Mouse (Mus musculus) ES-E14 (cell line): Measurements from ENCODE around the gene Nat8f5. TPM values are rescaled to one million over a fixed set of nuclear protein-coding genes. Genes with fewer than 3 reads are reported as not detected.
"Not testable (repeated sequence)": the region's sequence is repeated elsewhere in the genome, so short reads cannot be mapped to it uniquely, and the experiment has no call there.

Experiments used
- DNase-seq: peaks from one replicate; pipeline ENCODE4 v3.0.0-alpha.2; 2013; ENCODE audit warnings: low read depth, low spot score
- H3K27ac ChIP-seq: 2 replicates; pipeline ENCODE4 v1.5.1; 2012; ENCODE audit warnings: low read depth, mild to moderate bottlenecking, low read length, moderate library complexity, mixed read lengths; ENCODE audit not compliant: poor library complexity, insufficient read depth, severe bottlenecking
- H3K36me3 ChIP-seq: 2 replicates; pipeline ENCODE4 v1.6.1; 2012; ENCODE audit warnings: mild to moderate bottlenecking, low read length, moderate library complexity, mixed read lengths; ENCODE audit not compliant: control insufficient read depth, poor library complexity, insufficient read depth, severe bottlenecking
- H3K4me1 ChIP-seq, 2 experiments: fragments of 150-350 bp in 1 of 2; sonication (generic) in 1 of 2; 2 replicates each; pipeline ENCODE4 v1.6.1; 2012; ENCODE audit warnings: low read length in 2 of 2, mild to moderate bottlenecking in 1 of 2, mixed read lengths in 1 of 2; ENCODE audit not compliant: control insufficient read depth in 2 of 2, insufficient read depth in 2 of 2, poor library complexity in 1 of 2
- H3K4me3 ChIP-seq, 2 experiments: fragments of 150-350 bp in 1 of 2; sonication (generic) in 1 of 2; 2 replicates each; pipeline ENCODE4 v1.5.1; 2012; ENCODE audit warnings: low read length in 2 of 2, low read depth in 1 of 2, mild to moderate bottlenecking in 1 of 2, mixed read lengths in 1 of 2; ENCODE audit not compliant: insufficient read depth in 1 of 2, poor library complexity in 1 of 2, severe bottlenecking in 1 of 2
- H3K9ac ChIP-seq: 2 replicates; pipeline ENCODE4 v1.6.1; 2012; ENCODE audit warnings: low read depth, mild to moderate bottlenecking, low read length, mixed read lengths; ENCODE audit not compliant: poor library complexity, insufficient read depth, severe bottlenecking
- H3K9me3 ChIP-seq: fragments of 150-350 bp; sonication (generic); 2 replicates; pipeline ENCODE4 v1.6.1; 2012; ENCODE audit warnings: low read depth, mild to moderate bottlenecking, low read length; ENCODE audit not compliant: control insufficient read depth, insufficient read depth
- in situ Hi-C, 2 experiments: fragments of 600-800 bp; cut with MboI; formaldehyde crosslinking; loops; one replicate each; pipeline ENCODE4 v1.15.1; 2025; ENCODE audit warnings: low sequenced_read_pairs in 2 of 2, inconsistent platforms in 1 of 2; ENCODE audit not compliant: unreplicated experiment in 2 of 2
- total RNA-seq: library from RNA; depleted of rRNA; stranded (reverse); fragments of 300-350 nt; gene quantifications from 2 replicates; pipeline ENCODE4 v1.2.3, GENCODE M21; 2012; rRNA removed

The Nat8f5 gene
- total RNA-seq, 1 experiment, result not detected

DNA sequence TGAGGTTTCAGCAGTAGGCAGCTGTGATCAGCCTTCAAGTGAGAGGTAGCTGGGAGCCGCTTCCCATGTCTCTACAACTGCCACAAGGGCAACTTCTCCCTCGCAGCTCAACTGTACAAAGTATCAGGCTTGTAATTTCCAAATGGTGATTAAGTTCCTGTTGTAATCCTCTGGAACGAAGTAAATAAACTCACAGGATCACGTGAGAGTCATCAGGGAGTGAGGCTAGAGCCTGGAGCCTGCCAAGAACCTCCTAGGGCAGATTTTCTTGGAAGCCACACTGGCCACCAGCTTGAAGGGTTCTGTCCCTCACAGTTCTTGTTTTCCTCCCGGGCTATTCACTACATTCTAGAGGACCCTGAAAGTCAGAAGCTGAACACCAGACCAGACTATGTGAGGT, 17.6 kb downstream of the Nat8f5 start:
- in situ Hi-C loops, H3K9me3 ChIP-seq, H3K27ac ChIP-seq, DNase-seq, H3K4me1 ChIP-seq, H3K4me3 ChIP-seq, H3K9ac ChIP-seq, H3K36me3 ChIP-seq: not testable (repeated sequence)

Other genes with a start within 250 kb of the Nat8f5 start
- gene Alms1, start 233.4 kb downstream of the Nat8f5 start, total RNA-seq, result 22.0 and 23.4 TPM in 2 replicates
- gene Nat8f7, start 107.8 kb downstream of the Nat8f5 start, total RNA-seq, result not detected in 2 replicates
- 0.21 TPM in 1 of 2 replicates, not detected in the other for gene Nat8f3, start 55.2 kb downstream of the Nat8f5 start, total RNA-seq
- not detected in 2 replicates for gene Nat8f6, start within 50 bp of the Nat8f5 start, total RNA-seq
- not detected in 2 replicates for gene Nat8, start 11.1 kb upstream of the Nat8f5 start, total RNA-seq
- 1.0 and 2.1 TPM in 2 replicates for gene Nat8f2, start 48.2 kb upstream of the Nat8f5 start, total RNA-seq
- gene Nat8f4, start 83.9 kb upstream of the Nat8f5 start, total RNA-seq, result 6.0 and 6.8 TPM in 2 replicates
- 17.2 and 25.3 TPM in 2 replicates for gene Tprkb, start 90.9 kb upstream of the Nat8f5 start, total RNA-seq
- gene Nat8f1, start 94.7 kb upstream of the Nat8f5 start, total RNA-seq, result 1.1 and 2.7 TPM in 2 replicates
- gene Dusp11, start 140.7 kb upstream of the Nat8f5 start, total RNA-seq, result 28.8 and 29.4 TPM in 2 replicates
- 0.58 TPM in 1 of 2 replicates, not detected in the other for gene Figla, start 195.2 kb upstream of the Nat8f5 start, total RNA-seq
- 0.74 and 2.5 TPM in 2 replicates for gene Add2, start 207.7 kb upstream of the Nat8f5 start, total RNA-seq